Mouse (Mus musculus): ENCODE measurements at regions not wholly inside any gene's neighbourhood (a gene's known extent, or its start where the extent isn't known, plus 50 kb on each side); places are given as distances from the start of the nearest gene placed in this dataset.

GRCm38 (mm10) chr4:140304960-140305359 lies 58.4 kb upstream of the Igsf21 start:
- Histone ChIP-seq H3K4me3 (replicated peaks; ENCODE audit: low read length) (no peak overlapping the region), H3K27ac (ENCODE audit: low read length) (no peak overlapping the region), H3K27me3 (replicated peaks; ENCODE audit: control insufficient read depth, insufficient read depth, low read length) (no peaks in the 10 kb centered on the region), H3K4me2 (ENCODE audit: low read length) (no peak overlapping the region), H3K9ac (replicated peaks; ENCODE audit: low read depth, low read length) (no peak overlapping the region), H3K36me3 (ENCODE audit: control insufficient read depth, insufficient read depth) (no peaks in the 10 kb centered on the region), H3K9me3 (ENCODE audit: control insufficient read depth, low read length) (no peaks in the 10 kb centered on the region), H3K4me1 (replicated peaks; ENCODE audit: control insufficient read depth, insufficient read depth, low read length) (peaks cover 9% of the 10 kb centered on the region)
- WGBS: 86% methylated on average over 5 of the region's 5 CpGs
- no peak for ATAC-seq

DNA sequence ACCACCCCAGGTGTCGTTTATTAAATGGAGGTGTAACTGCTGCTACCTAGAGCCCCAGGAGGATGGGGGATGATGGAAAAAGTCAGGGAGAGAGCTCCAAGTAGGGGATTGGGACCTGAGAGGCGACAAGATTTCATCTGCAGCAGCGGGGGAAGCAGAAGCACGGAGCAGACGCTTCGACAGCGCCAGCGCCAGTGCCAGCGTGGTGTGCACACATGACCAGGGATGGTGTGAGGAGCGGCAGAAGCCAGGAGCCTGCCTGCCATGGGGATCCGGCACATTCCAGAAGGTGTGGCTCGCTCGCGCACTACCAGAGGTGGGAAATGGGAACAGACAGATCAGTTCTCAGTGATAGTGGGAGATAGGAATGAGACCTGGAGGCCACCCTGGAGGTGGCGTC lies 55.1 kb upstream of the Igsf21 start:
- Histone ChIP-seq H3K27me3 (replicated peaks; ENCODE audit: control insufficient read depth, insufficient read depth, low read length) (no peaks in the 10 kb centered on the region), H3K27ac (ENCODE audit: low read length) (no peak overlapping the region), H3K4me1 (replicated peaks; ENCODE audit: control insufficient read depth, insufficient read depth, low read length) (peaks cover 16% of the 10 kb centered on the region), H3K9me3 (ENCODE audit: control insufficient read depth, low read length) (no peaks in the 10 kb centered on the region), H3K9ac (replicated peaks; ENCODE audit: low read depth, low read length) (no peak overlapping the region), H3K36me3 (ENCODE audit: control insufficient read depth, insufficient read depth) (no peaks in the 10 kb centered on the region), H3K4me2 (ENCODE audit: low read length) (no peak overlapping the region), H3K4me3 (replicated peaks; ENCODE audit: low read length) (no peak overlapping the region)
- no peak for ATAC-seq
- WGBS: 64% methylated on average over 15 of the region's 15 CpGs

DNA sequence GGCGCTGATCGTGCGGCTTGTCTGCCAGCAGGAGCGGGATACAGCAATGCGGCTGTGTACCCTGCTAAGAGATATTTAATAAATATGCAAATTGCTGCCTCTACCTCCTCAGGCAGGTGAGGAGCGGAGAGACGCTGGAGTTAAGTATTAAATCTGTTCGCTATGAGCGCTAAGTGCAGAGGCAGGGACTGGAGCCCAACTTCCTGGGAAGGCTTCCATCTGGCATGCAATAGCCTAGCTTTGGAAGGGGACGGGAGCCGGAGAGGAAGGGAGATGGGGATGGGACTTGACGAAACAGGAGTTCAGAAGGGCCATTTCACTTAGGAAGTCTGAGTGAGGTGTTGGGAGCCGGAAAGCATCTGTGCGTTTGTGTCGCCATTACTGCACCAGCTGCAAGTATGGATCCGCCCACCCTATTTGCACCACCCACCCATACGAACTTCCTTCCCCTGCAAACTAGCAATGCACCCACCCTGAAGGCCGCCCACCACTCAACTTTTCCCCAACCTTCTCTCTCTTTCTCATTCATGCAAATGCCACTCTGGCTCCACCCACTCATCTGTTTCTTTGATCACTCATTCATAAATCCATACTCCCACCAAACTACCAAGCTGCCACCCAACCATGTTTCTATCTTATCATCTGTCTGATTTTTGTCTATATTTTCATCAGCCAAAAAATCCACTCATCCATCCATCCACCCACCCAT lies 51.5 kb upstream of the Igsf21 start:
- Histone ChIP-seq H3K27ac (ENCODE audit: low read length) (no peak overlapping the region), H3K9me3 (ENCODE audit: control insufficient read depth, low read length) (no peaks in the 10 kb centered on the region), H3K4me1 (replicated peaks; ENCODE audit: control insufficient read depth, insufficient read depth, low read length) (peaks cover 16% of the 10 kb centered on the region), H3K27me3 (replicated peaks; ENCODE audit: control insufficient read depth, insufficient read depth, low read length) (no peaks in the 10 kb centered on the region), H3K9ac (replicated peaks; ENCODE audit: low read depth, low read length) (no peak overlapping the region), H3K4me2 (ENCODE audit: low read length) (no peak overlapping the region), H3K36me3 (ENCODE audit: control insufficient read depth, insufficient read depth) (no peaks in the 10 kb centered on the region), H3K4me3 (replicated peaks; ENCODE audit: low read length) (no peak overlapping the region)
- 54% methylated on average over 18 of the region's 18 CpGs for WGBS
- peak; percentile 61; the same call in 1 of the 2 replicates for ATAC-seq
